Mouse (Mus musculus): Measurements from ENCODE around the gene Olfr211. TPM values are rescaled to one million over a fixed set of nuclear protein-coding genes. Genes with fewer than 3 reads are reported as not detected.
"Not testable (repeated sequence)": the region's sequence is repeated elsewhere in the genome, so short reads cannot be mapped to it uniquely, and the experiment has no call there.

The Olfr211 gene
- polyA plus RNA-seq, 1 experiment from 2014 or later: not detected

DNA sequence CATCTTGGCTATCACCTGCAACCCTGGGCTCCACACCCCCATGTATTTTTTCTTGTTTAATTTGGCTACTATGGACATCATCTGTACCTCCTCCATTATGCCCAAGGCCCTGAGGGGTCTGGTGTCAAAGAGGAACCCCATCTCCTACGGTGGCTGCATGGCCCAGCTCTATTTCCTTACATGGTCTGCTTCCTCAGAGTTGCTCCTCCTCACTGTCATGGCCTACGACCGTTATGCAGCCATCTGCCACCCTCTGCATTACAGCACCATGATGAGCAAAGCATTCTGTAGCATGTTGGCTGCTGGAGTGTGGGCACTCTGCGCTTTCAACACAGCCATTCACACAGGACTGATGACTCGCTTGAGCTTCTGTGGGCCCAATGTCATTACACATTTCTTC, 4.9 kb downstream of the Olfr211 start:
- no peak for ATAC-seq (ENCODE audit: insufficient number of reproducible peaks, insufficient read depth, low FRiP score, low TSS enrichment, low read depth)
- Histone ChIP-seq H3K9me3 (no peaks in the 10 kb centered on the region), H3K4me2 (no peak overlapping the region), H3K27ac (no peak overlapping the region), H3K36me3 (no peaks in the 10 kb centered on the region), H3K27me3 (no peaks in the 10 kb centered on the region), H3K9ac (no peak overlapping the region), H3K4me1 (no peaks in the 10 kb centered on the region), H3K4me3 (no peak overlapping the region)
- 83% methylated on average over 5 of the region's 5 CpGs for WGBS

DNA sequence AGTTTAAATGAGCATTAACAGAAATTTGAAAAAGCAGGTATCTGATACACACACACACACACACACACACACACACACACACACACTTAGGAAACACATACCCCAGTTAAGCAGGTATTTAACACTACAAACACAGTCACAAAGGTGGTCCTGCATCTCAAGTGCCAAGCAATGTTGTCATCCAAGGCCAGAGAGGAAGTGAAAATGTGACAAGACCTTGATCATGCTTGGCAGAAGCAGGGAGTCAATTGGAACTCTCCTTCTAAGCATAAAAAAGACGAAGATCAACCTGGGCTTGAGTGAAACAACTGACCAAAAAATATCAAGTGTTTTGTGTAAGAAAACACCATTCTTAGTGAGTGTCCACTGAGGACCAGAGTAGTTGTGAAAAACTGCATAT, 7.1 kb downstream of the Olfr211 start:
- Histone ChIP-seq H3K27ac (no peak overlapping the region), H3K4me3 (no peak overlapping the region), H3K4me1 (no peaks in the 10 kb centered on the region), H3K9me3 (no peaks in the 10 kb centered on the region), H3K9ac (no peak overlapping the region), H3K36me3 (no peaks in the 10 kb centered on the region), H3K4me2 (no peak overlapping the region), H3K27me3 (no peaks in the 10 kb centered on the region)
- no peak for ATAC-seq (ENCODE audit: insufficient number of reproducible peaks, insufficient read depth, low FRiP score, low TSS enrichment, low read depth)
- 74% methylated on average over 1 of the region's 1 CpGs for WGBS

DNA sequence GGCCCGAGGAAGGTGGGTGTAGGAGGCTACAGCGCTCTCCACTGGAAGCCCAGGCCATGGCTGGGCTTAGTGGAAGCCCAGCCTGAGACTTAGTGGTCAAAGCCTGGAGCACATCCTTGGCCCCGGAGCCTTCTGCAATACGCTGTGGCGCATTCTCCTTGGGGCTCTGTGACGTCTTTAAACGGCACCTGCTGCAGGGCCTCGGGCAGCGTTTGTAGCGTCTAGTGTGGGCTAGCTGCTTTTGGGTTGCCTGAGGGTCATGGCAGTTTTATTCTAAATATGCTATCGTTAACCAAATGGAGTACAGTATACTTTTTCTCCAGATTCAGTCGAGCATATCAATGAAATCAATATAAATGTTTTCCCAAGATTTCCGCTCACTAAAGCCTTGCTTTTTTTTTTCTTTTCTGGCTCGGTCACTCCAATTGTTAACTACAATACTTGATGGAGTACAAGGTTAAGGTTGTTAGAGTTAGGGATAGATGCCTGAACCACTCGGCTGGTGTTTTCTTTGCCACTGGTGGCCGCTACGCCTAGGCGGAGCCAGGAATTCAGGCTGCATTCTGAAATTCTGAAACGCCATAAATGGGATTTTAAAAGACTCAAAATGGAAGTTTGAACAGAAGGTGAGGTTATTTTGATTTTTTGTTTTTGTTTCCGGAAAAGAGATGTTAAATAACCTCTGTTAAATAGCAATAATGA, 17.6 kb downstream of the Olfr211 start, which contains the start of gene Olfr212:
TSS of gene Olfr212 (plus strand) at position 215 of the 702 bp plus-strand sequence.
- not testable (repeated sequence) for H3K4me3 ChIP-seq; H3K27me3 ChIP-seq; ATAC-seq (ENCODE audit: insufficient number of reproducible peaks, insufficient read depth, low FRiP score, low TSS enrichment, low read depth); H3K36me3 ChIP-seq; H3K4me2 ChIP-seq; H3K4me1 ChIP-seq; H3K9ac ChIP-seq; H3K27ac ChIP-seq
- 91% methylated on average over 20 of the region's 20 CpGs for WGBS
- H3K9me3 ChIP-seq: peaks cover 13% of the 10 kb centered on the region

- H3K4me3 ChIP-seq: no peak overlapping the region
These were observed 25.9 kb downstream of the Olfr211 start for GRCm38 (mm10) chr6:116514832-116515231.

GRCm38 (mm10) chr6:116538156-116538555, 49.3 kb downstream of the Olfr211 start, which contains the start of gene Olfr213:
Gene Olfr213, plus strand, starts transcription at chr6:116538456.
- H3K9me3 ChIP-seq: no peaks in the 10 kb centered on the region
- no peak within 1 kb of the TSS for H3K9ac ChIP-seq
- no peaks in the 10 kb centered on the region for H3K4me1 ChIP-seq
- no peaks in the 10 kb centered on the region for H3K27me3 ChIP-seq
- ATAC-seq (ENCODE audit: insufficient number of reproducible peaks, insufficient read depth, low FRiP score, low TSS enrichment, low read depth): no peak
- H3K27ac ChIP-seq: no peak within 1 kb of the TSS
- no peaks in the 10 kb centered on the region for H3K36me3 ChIP-seq
- no peak within 1 kb of the TSS for H3K4me3 ChIP-seq
- 78% methylated on average over 1 of the region's 1 CpGs for WGBS
- no peak within 1 kb of the TSS for H3K4me2 ChIP-seq

More at GRCm38 (mm10) chr6:116514832-116515231, 25.9 kb downstream of the Olfr211 start:
- Histone ChIP-seq H3K4me2 (no peak overlapping the region), H3K36me3 (no peaks in the 10 kb centered on the region), H3K9me3 (no peaks in the 10 kb centered on the region), H3K27me3 (no peaks in the 10 kb centered on the region), H3K9ac (no peak overlapping the region), H3K4me1 (no peaks in the 10 kb centered on the region), H3K27ac (no peak overlapping the region)
- ATAC-seq (ENCODE audit: insufficient number of reproducible peaks, insufficient read depth, low FRiP score, low TSS enrichment, low read depth): no peak

GRCm38 (mm10) chr6:116542500-116542899, 53.6 kb downstream of the Olfr211 start:
- Histone ChIP-seq H3K36me3 (no peaks in the 10 kb centered on the region), H3K27ac (no peak overlapping the region), H3K27me3 (no peaks in the 10 kb centered on the region), H3K4me3 (no peak overlapping the region), H3K4me2 (no peak overlapping the region), H3K9me3 (no peaks in the 10 kb centered on the region), H3K4me1 (no peaks in the 10 kb centered on the region), H3K9ac (no peak overlapping the region)
- ATAC-seq (ENCODE audit: insufficient number of reproducible peaks, insufficient read depth, low FRiP score, low TSS enrichment, low read depth): no peak
- WGBS: 79% methylated on average over 2 of the region's 2 CpGs

Other genes with a start within 250 kb of the Olfr211 start
- gene Zfand4, start 224.9 kb upstream of the Olfr211 start, polyA plus RNA-seq (2015; fragmentation: Nextera tagmentation; extraction: Ambion mirVana): 9.7 and 11.7 TPM in 2 replicates
- gene March8, start 151.1 kb upstream of the Olfr211 start, polyA plus RNA-seq (2015; fragmentation: Nextera tagmentation; extraction: Ambion mirVana): 18.4 and 22.2 TPM in 2 replicates
- gene Alox5, start 27.9 kb upstream of the Olfr211 start, polyA plus RNA-seq (2015; fragmentation: Nextera tagmentation; extraction: Ambion mirVana): 1.0 and 1.7 TPM in 2 replicates
- gene Olfr212, start 17.4 kb downstream of the Olfr211 start, polyA plus RNA-seq (2015; fragmentation: Nextera tagmentation; extraction: Ambion mirVana): not detected in 2 replicates
- not detected in 2 replicates for gene Olfr213, start 49.4 kb downstream of the Olfr211 start, polyA plus RNA-seq (2015; fragmentation: Nextera tagmentation; extraction: Ambion mirVana)
- 0.60 and 2.1 TPM in 2 replicates for gene Gm5580, start 62.0 kb downstream of the Olfr211 start, polyA plus RNA-seq (2015; fragmentation: Nextera tagmentation; extraction: Ambion mirVana)
- not detected in 2 replicates for gene Olfr214, start 65.1 kb downstream of the Olfr211 start, polyA plus RNA-seq (2015; fragmentation: Nextera tagmentation; extraction: Ambion mirVana)
- gene Olfr215, start 95.1 kb downstream of the Olfr211 start, polyA plus RNA-seq (2015; fragmentation: Nextera tagmentation; extraction: Ambion mirVana): not detected in 2 replicates
- gene Zfp422, start 139.9 kb downstream of the Olfr211 start, polyA plus RNA-seq (2015; fragmentation: Nextera tagmentation; extraction: Ambion mirVana): 218 and 229 TPM in 2 replicates
- gene Depp1, start 161.5 kb downstream of the Olfr211 start, polyA plus RNA-seq (2015; fragmentation: Nextera tagmentation; extraction: Ambion mirVana): 16.5 and 19.9 TPM in 2 replicates
- gene Rassf4, start 184.9 kb downstream of the Olfr211 start, polyA plus RNA-seq (2015; fragmentation: Nextera tagmentation; extraction: Ambion mirVana): 14.4 and 14.5 TPM in 2 replicates
- gene Tmem72, start 227.8 kb downstream of the Olfr211 start, polyA plus RNA-seq (2015; fragmentation: Nextera tagmentation; extraction: Ambion mirVana): 0.04 and 0.07 TPM in 2 replicates

All from embryonic facial prominence, embryonic 13.5 days (tissue).